Mouse (Mus musculus): ENCODE results near the gene Ldlrad3.

Gene Ldlrad3

DNA sequence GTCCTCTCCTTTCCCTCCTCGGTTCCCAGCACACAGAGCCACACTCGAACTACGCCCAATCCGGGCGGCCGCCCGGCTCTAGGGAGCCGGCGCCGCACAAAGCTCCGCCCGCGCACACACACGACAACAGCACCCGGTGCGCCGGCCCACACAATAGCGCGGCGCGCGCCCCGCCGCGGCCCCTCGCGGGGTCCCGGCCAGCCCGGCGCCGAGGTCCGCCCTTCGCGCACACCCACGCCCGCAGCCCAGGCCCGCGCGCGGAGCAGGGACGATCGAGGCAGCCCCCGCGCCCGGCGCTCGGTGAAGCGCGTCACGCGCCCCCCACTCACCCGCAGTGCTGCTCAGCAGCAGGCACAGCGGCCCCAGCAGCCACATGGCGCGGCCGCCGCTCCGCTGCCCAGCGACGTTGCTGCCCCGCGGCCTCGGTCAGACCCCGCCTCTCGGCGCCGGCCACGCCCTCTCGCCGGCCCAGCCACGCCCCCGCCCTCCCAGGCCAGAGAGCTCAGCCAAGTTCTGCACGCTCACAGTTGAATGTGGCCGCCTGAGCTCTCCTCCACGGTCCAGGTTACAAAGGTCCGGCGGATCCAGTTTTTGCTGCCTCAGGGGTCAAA lies at the start of gene Ldlrad3:
Ldlrad3 (minus strand) TSS at position 435 of the 611 bp plus-strand sequence.
- DNase-seq (ENCODE audit: extremely low read depth, insufficient read length, low spot score) = peak; percentile 90

DNA sequence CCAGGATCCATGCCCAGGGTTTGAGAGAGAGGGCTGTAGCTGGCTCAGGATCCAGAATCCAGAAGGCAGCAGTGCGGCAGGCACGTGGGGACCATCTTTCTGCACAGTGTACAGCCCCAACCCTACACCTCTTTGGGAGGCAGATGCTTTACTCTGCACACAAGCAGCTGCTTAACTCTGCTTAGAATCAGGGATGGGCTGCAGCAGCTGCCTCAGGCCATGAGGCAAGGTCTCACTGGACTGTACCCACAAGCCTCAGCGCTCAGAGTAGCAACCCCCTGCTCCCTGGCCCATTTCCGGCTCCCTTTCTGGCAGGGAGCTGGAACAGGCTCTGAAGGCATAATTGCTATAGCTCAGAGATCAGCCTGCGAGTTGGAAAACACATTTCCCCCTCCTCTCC lies 45.3 kb upstream of the Ldlrad3 start:
- no peak for DNase-seq (ENCODE audit: extremely low read depth, insufficient read length, low spot score)

DNA sequence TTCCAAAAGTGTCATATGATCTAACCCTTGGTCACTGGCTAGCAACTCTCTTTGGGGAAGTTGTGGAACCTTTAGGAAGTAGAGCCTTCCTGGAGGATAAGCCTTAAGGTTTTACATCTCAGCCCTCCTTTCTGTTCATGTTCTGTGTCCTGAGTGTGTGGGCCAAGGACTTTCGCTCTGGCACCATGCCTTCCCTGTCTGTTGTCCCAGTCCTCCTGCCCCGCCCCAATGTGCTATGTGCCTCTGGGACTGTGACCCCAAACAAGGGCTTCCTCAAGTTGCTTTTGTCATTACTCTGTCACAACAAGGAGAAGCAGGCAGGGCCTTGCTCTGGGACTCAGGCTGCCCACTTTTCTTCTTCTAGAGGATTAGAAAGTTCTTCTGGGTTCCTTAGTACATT lies 42.9 kb upstream of the Ldlrad3 start:
- DNase-seq (ENCODE audit: extremely low read depth, insufficient read length, low spot score) = no peak

GRCm38 (mm10) chr2:102228331-102228730 lies 42.1 kb upstream of the Ldlrad3 start:
- no peak for DNase-seq (ENCODE audit: extremely low read depth, insufficient read length, low spot score)

GRCm38 (mm10) chr2:102227839-102228238 lies 41.7 kb upstream of the Ldlrad3 start:
- DNase-seq (ENCODE audit: extremely low read depth, insufficient read length, low spot score) = no peak

- no peak for DNase-seq (ENCODE audit: extremely low read depth, insufficient read length, low spot score)
Measured at GRCm38 (mm10) chr2:102226274-102226673, 40.1 kb upstream of the Ldlrad3 start.

DNA sequence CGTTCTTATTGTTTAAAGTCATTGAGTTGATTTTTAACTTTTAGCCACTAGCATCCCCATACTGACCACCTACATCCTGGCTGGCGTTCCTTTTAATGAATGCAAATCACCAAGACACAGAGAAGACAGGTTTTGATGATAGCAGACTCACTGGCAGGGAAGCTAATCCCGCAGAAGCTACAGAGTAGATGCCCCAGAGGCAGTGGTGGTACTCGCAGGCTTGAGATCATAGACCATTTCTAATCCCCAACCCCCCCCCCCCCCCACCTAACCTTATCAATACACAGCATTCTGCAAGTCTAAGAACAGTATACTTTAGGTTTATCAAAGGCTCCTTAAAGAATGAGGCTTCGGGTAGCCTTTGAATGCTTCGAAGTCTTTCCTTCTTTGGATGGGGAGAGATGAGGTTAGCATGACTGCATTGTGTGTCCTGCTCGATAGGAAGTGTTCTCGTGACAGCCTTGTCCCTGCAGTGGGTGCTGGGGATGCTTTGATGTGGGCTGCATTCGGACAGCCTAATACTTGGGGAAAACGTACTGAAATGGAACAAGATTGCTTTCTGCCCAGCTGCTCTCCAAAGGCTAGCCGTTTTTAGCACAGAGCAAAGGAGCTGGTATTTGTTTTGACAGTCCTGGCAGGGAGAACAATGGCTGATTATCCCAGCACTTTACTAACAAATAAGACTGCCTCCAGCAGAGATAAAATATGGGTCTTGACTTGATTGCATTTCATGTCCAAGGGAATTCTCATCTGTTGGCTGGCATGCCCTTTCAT lies 37.4 kb upstream of the Ldlrad3 start:
- no peak for DNase-seq (ENCODE audit: extremely low read depth, insufficient read length, low spot score)

DNA sequence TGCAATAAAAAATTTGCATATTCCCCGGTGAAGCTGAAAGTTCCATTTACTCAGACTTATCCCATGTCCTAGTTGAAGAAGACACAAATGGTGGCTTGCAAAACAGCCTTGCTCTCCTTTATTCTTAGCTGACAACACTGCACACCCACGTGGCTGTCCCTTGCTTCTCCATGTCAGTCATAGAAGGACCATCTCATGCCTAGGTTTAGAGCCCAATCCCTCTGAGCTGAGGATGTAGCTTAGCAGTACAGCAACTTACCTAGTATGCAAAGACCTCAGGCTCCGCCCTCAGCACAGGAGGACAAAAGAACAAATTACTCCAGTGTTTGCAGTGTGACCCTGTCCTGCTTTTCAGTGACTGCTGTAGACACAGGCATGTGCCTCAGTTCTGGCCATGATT lies 36.6 kb upstream of the Ldlrad3 start:
- no peak for DNase-seq (ENCODE audit: extremely low read depth, insufficient read length, low spot score)

GRCm38 (mm10) chr2:102216817-102217216 lies 30.6 kb upstream of the Ldlrad3 start:
- no peak for DNase-seq (ENCODE audit: extremely low read depth, insufficient read length, low spot score)

DNA sequence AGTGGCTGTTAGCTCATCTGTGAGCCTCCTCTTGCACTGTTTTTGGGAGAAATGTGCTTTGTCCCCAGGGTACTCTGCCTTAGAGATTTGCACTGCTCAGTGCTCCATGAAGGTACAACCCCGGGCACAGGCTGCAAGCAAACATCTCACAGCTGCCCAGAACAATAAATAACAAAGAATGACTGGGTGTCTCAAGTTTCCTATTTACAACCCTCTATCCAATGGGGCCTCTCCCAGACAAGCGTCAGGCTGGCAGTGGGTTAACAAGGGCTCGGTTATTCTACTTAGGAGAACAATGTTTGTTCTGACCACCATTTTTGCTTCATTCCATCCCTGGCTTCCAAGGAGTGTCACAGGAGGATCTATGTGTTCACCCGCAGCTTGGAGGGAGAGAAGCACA lies 25.9 kb upstream of the Ldlrad3 start:
- DNase-seq (ENCODE audit: extremely low read depth, insufficient read length, low spot score) = no peak

GRCm38 (mm10) chr2:102205672-102206399 lies 19.7 kb upstream of the Ldlrad3 start:
- no peak for DNase-seq (ENCODE audit: extremely low read depth, insufficient read length, low spot score)

DNA sequence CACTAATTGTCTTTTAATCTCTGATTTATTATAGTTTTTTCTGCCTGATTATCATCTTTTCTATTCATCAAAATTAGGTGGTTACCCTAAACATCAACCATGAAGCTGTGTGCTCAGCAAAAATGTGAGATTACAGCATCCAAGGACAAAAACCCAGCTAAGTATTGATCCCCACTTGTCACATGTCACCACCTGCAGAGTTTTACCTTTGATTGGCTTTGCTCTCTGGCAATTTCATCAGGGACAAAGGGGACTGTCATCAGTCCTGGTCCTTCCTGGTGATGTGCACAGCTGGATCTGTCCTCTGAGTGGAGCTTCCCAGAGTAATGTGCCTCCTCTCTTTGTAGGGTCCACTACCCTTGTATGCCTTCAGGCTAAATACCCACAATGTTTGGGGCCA lies 17.3 kb upstream of the Ldlrad3 start:
- DNase-seq (ENCODE audit: extremely low read depth, insufficient read length, low spot score) = no peak

DNA sequence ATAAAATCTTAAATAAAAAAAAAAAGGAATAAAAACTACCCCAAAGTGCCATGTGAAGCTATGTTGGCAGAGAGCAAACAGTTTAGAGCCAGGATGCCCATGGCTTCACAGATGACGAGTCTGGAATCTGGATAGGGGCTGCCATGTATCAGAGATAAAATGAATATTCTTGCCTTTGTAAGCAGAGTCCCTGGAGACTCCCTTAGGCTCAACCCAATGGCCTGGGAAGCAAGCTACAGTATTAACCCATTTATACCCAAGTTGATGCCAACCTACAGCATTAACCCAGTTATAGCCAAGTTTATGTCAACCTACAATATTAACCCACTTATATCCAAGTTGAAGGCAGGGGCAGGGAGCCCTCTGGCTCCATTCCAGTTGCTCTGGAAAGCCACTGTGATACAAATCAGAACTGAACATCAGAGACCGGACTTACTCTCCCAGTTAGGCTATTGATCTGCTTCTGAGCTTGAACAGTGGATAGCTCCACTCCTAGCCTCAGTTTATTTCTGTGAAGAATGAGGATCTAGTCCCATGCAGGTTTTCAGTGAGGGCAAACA lies 16.1 kb upstream of the Ldlrad3 start:
- no peak for DNase-seq (ENCODE audit: extremely low read depth, insufficient read length, low spot score)

DNA sequence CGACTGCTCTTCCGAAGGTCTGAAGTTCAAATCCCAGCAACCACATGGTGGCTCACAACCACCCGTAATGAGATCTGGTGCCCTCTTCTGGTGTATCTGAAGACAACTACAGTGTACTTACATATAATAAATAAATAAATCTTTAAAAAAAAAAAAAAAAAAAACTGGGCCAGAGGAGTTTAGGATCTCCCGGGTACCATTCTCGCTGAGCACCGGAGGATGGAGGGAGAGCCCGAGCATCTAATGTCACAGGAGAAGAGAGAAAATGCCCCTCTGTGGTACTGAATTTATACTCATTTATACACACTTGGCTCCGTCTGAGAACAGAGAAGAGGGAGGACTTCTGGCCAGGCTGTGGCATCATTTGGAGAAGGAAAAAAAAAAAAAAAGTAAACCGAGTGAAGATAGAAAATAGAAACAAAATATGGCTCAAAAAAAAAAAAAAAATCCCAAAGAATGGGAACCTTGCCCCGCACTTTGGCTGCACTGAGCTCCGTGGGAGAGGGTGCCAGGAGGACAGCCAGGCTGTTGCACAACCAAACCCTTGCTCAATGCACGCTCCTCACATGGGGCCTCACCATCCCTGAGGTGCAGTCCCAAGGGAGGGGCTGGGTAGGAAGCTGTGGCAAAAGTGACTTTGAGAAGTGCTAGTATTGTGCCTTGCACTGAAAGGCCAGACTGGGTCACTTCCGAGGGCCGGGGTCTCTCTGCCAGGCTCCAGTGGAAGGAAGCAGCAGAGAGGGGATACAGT lies 15.2 kb upstream of the Ldlrad3 start:
- DNase-seq (ENCODE audit: extremely low read depth, insufficient read length, low spot score) = peak; percentile 57

DNA sequence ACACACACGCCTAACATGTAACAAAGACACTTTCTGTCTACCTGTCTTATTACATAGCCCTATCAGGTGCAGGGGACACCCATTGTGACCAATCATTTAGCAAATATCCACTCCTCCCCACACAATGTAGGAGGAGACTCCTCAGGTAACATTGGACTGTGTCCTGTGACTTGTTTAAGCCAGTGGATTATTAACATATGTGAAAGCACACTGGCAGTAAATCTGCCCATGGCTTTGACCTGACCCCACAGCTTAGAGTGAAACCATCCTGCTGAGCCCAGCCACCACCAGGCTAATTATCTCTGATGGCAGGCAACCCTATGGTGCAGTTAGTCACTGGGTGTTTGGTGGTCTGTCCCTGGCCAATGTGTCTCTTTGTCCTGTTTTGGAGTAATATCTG lies 11.1 kb upstream of the Ldlrad3 start:
- DNase-seq (ENCODE audit: extremely low read depth, insufficient read length, low spot score) = no peak

DNA sequence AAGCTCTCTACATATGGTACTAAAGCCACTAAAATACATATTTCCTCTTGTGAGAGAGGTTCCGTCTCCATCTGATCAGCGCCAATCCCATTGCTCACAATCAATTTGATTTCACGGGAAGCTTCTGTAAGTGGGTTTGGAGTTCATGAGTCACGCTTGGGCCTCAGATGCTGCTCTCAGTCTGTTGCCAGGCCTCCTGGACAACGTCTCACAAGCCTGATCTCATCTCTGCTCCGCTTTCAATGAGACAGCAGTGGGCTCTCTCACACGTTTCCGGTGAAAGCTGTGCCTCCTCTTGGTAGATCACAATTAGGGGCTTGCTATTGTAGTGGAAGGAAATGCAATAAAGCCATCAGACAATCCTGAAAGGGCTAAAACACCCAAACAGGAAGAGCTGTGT lies 10.5 kb upstream of the Ldlrad3 start:
- DNase-seq (ENCODE audit: extremely low read depth, insufficient read length, low spot score) = no peak

GRCm38 (mm10) chr2:102195494-102195893 lies 9.3 kb upstream of the Ldlrad3 start:
- no peak for DNase-seq (ENCODE audit: extremely low read depth, insufficient read length, low spot score)

DNA sequence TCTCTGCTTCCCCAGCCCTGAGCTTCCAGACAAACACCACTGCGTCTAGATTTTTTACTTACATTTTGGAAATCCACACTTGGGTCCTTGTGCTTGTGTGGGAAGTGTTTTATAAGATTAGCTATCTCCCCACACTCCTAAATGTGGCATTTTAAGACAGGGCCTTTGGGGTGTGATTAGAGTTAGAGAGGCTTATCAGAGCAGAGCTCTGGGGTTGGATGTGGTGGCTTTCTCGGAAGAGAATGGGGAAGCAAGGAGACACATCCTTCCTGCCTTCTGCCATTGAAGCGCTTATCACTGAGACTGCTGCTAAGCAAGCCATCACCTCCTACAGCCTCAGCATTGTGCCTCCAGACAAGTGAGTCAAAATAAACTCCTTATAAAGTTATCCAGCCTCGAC lies 8.1 kb upstream of the Ldlrad3 start:
- DNase-seq (ENCODE audit: extremely low read depth, insufficient read length, low spot score) = no peak

DNA sequence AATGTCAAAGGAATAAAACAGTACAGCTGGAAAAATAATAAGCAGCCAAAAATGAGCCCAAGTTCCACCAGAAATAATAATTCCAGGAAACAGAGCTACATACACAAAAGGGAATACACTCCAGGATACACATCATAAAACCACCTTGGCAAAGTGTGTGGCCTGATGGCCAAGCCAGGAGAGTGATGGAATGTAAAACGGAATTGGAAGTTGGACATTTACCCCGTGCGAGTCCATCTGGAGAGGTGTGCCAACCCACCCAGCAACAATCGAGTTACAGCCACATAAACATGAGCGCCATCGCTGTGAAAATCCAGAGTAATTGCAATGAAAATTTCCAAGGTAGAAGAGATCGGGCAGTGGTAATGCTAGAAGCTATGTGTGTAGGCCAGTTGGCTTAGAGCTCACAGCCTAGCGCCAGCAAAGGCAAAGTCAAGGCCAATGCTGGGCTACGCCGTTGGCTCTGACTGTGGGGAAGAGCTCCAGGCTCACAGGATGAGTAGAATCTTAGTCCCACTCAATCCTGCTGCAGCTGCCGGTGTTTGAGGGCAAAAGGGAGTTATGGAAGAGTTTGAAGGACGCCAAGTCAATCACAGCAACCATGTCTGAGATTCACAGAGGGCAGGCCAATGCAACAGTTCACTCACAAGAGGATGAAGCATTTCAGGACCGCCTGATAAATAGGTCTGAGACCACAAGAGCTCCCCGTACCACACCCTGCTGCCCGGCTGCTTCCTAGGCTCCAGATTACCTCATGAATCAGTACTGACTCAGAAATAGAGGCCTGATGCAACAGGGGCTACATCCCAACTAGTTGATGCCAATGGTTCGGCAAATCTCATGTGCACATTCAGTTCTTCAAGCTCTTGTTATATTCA lies 7.0 kb upstream of the Ldlrad3 start:
- DNase-seq (ENCODE audit: extremely low read depth, insufficient read length, low spot score) = peak; percentile 25

- no peak for DNase-seq (ENCODE audit: extremely low read depth, insufficient read length, low spot score)
Measured at GRCm38 (mm10) chr2:102191736-102192135, 5.6 kb upstream of the Ldlrad3 start.

Measured in 3134 (cell line).